Mouse (Mus musculus): ENCODE results near the gene Heg1. TPM values are rescaled to one million over a fixed set of nuclear protein-coding genes. Genes with fewer than 3 reads are reported as not detected.

Heg1 gene
- polyA plus RNA-seq, 1 experiment from 2014 or later, result 4.6 TPM

- Histone ChIP-seq H3K27me3 (ENCODE audit: control insufficient read depth, insufficient read depth, low read depth, low read length) (no peaks in the 10 kb centered on the region), H3K4me1 (ENCODE audit: control insufficient read depth, low read depth, low read length) (peaks cover 6% of the 10 kb centered on the region), H3K27ac (ENCODE audit: low read length) (no peak overlapping the region), H3K36me3 (ENCODE audit: control insufficient read depth, insufficient read depth) (no peaks in the 10 kb centered on the region; the same call in 1 of the 2 replicates), H3K9me3 (replicated peaks; ENCODE audit: control insufficient read depth, low read length) (no peaks in the 10 kb centered on the region), H3K4me2 (ENCODE audit: low read depth, low read length) (no peak overlapping the region), H3K9ac (ENCODE audit: low read depth, low read length) (no peak overlapping the region), H3K4me3 (ENCODE audit: low read depth, low read length) (no peak overlapping the region)
- peak; percentile 81 for ATAC-seq (ENCODE audit: low read depth)
- WGBS (ENCODE audit: insufficient replicate concordance), result 20% methylated on average over 6 of the region's 6 CpGs
Observed at GRCm38 (mm10) chr16:33732237-33732749, 48.1 kb downstream of the Heg1 start.

- WGBS (ENCODE audit: insufficient replicate concordance), result 34% methylated on average over 15 of the region's 15 CpGs
- H3K4me1 ChIP-seq (ENCODE audit: control insufficient read depth, low read depth, low read length), result peaks cover 6% of the 10 kb centered on the region
Observed at GRCm38 (mm10) chr16:33732846-33733580, 48.8 kb downstream of the Heg1 start.

GRCm38 (mm10) chr16:33733864-33734263 is 49.7 kb downstream of the Heg1 start:
- H3K27me3 ChIP-seq (ENCODE audit: control insufficient read depth, insufficient read depth, low read depth, low read length), result no peaks in the 10 kb centered on the region
- no peak overlapping the region for H3K4me3 ChIP-seq (ENCODE audit: low read depth, low read length)
- no peak for ATAC-seq (ENCODE audit: low read depth)
- H3K27ac ChIP-seq (ENCODE audit: low read length), result no peak overlapping the region
- H3K4me2 ChIP-seq (ENCODE audit: low read depth, low read length), result no peak overlapping the region
- peaks cover 6% of the 10 kb centered on the region for H3K4me1 ChIP-seq (ENCODE audit: control insufficient read depth, low read depth, low read length)
- no peaks in the 10 kb centered on the region for H3K36me3 ChIP-seq (ENCODE audit: control insufficient read depth, insufficient read depth)
- H3K9me3 ChIP-seq (replicated peaks; ENCODE audit: control insufficient read depth, low read length), result no peaks in the 10 kb centered on the region
- WGBS (ENCODE audit: insufficient replicate concordance), result 68% methylated on average over 6 of the region's 6 CpGs
- no peak overlapping the region for H3K9ac ChIP-seq (ENCODE audit: low read depth, low read length)

More at GRCm38 (mm10) chr16:33732846-33733580, 48.8 kb downstream of the Heg1 start:
- Histone ChIP-seq H3K27ac (ENCODE audit: low read length) (no peak overlapping the region), H3K27me3 (ENCODE audit: control insufficient read depth, insufficient read depth, low read depth, low read length) (no peaks in the 10 kb centered on the region), H3K9me3 (replicated peaks; ENCODE audit: control insufficient read depth, low read length) (no peaks in the 10 kb centered on the region), H3K4me2 (ENCODE audit: low read depth, low read length) (no peak overlapping the region), H3K9ac (ENCODE audit: low read depth, low read length) (no peak overlapping the region), H3K4me3 (ENCODE audit: low read depth, low read length) (no peak overlapping the region), H3K36me3 (ENCODE audit: control insufficient read depth, insufficient read depth) (no peaks in the 10 kb centered on the region)
- ATAC-seq (ENCODE audit: low read depth), result no peak

- 64% methylated on average over 10 of the region's 10 CpGs for WGBS (ENCODE audit: insufficient replicate concordance)
- Histone ChIP-seq H3K27me3 (ENCODE audit: control insufficient read depth, insufficient read depth, low read depth, low read length) (no peaks in the 10 kb centered on the region), H3K36me3 (ENCODE audit: control insufficient read depth, insufficient read depth) (no peaks in the 10 kb centered on the region), H3K9ac (ENCODE audit: low read depth, low read length) (no peak overlapping the region), H3K4me2 (ENCODE audit: low read depth, low read length) (no peak overlapping the region), H3K27ac (ENCODE audit: low read length) (no peak overlapping the region), H3K4me1 (ENCODE audit: control insufficient read depth, low read depth, low read length) (peaks cover 6% of the 10 kb centered on the region), H3K9me3 (replicated peaks; ENCODE audit: control insufficient read depth, low read length) (no peaks in the 10 kb centered on the region), H3K4me3 (ENCODE audit: low read depth, low read length) (no peak overlapping the region)
- no peak for ATAC-seq (ENCODE audit: low read depth)
Observed at GRCm38 (mm10) chr16:33734545-33734944, 50.4 kb downstream of the Heg1 start.

- H3K27me3 ChIP-seq (ENCODE audit: control insufficient read depth, insufficient read depth, low read depth, low read length), result no peaks in the 10 kb centered on the region
- no peak overlapping the region for H3K27ac ChIP-seq (ENCODE audit: low read length)
- ATAC-seq (ENCODE audit: low read depth), result no peak
- no peaks in the 10 kb centered on the region for H3K36me3 ChIP-seq (ENCODE audit: control insufficient read depth, insufficient read depth)
- H3K4me3 ChIP-seq (ENCODE audit: low read depth, low read length), result no peak overlapping the region
- 81% methylated on average over 5 of the region's 5 CpGs for WGBS (ENCODE audit: insufficient replicate concordance)
- H3K9ac ChIP-seq (ENCODE audit: low read depth, low read length), result no peak overlapping the region
- no peak overlapping the region for H3K4me2 ChIP-seq (ENCODE audit: low read depth, low read length)
- no peaks in the 10 kb centered on the region for H3K9me3 ChIP-seq (replicated peaks; ENCODE audit: control insufficient read depth, low read length)
- peaks cover 6% of the 10 kb centered on the region for H3K4me1 ChIP-seq (ENCODE audit: control insufficient read depth, low read depth, low read length)
Observed at GRCm38 (mm10) chr16:33735238-33735637, 51.1 kb downstream of the Heg1 start.

- Histone ChIP-seq H3K9ac (ENCODE audit: low read depth, low read length) (no peak overlapping the region), H3K27me3 (ENCODE audit: control insufficient read depth, insufficient read depth, low read depth, low read length) (no peaks in the 10 kb centered on the region), H3K4me3 (ENCODE audit: low read depth, low read length) (no peak overlapping the region), H3K4me1 (ENCODE audit: control insufficient read depth, low read depth, low read length) (peaks cover 6% of the 10 kb centered on the region), H3K4me2 (ENCODE audit: low read depth, low read length) (no peak overlapping the region), H3K9me3 (replicated peaks; ENCODE audit: control insufficient read depth, low read length) (no peaks in the 10 kb centered on the region), H3K27ac (ENCODE audit: low read length) (no peak overlapping the region), H3K36me3 (ENCODE audit: control insufficient read depth, insufficient read depth) (no peaks in the 10 kb centered on the region)
- WGBS (ENCODE audit: insufficient replicate concordance), result 66% methylated on average over 5 of the region's 5 CpGs
- ATAC-seq (ENCODE audit: low read depth), result no peak
Observed at GRCm38 (mm10) chr16:33735791-33736190, 51.6 kb downstream of the Heg1 start.

GRCm38 (mm10) chr16:33736746-33737145 is 52.6 kb downstream of the Heg1 start:
- no peak for ATAC-seq (ENCODE audit: low read depth)
- H3K27me3 ChIP-seq (ENCODE audit: control insufficient read depth, insufficient read depth, low read depth, low read length), result no peaks in the 10 kb centered on the region
- H3K9me3 ChIP-seq (replicated peaks; ENCODE audit: control insufficient read depth, low read length), result no peaks in the 10 kb centered on the region
- no peaks in the 10 kb centered on the region for H3K36me3 ChIP-seq (ENCODE audit: control insufficient read depth, insufficient read depth)
- peaks cover 6% of the 10 kb centered on the region for H3K4me1 ChIP-seq (ENCODE audit: control insufficient read depth, low read depth, low read length)
- no peak overlapping the region for H3K4me3 ChIP-seq (ENCODE audit: low read depth, low read length)
- no peak overlapping the region for H3K9ac ChIP-seq (ENCODE audit: low read depth, low read length)
- no peak overlapping the region for H3K27ac ChIP-seq (ENCODE audit: low read length)
- no peak overlapping the region for H3K4me2 ChIP-seq (ENCODE audit: low read depth, low read length)
- 66% methylated on average over 6 of the region's 6 CpGs for WGBS (ENCODE audit: insufficient replicate concordance)

- Histone ChIP-seq H3K9ac (ENCODE audit: low read depth, low read length) (no peak overlapping the region), H3K27ac (ENCODE audit: low read length) (no peak overlapping the region), H3K36me3 (ENCODE audit: control insufficient read depth, insufficient read depth) (no peaks in the 10 kb centered on the region), H3K27me3 (ENCODE audit: control insufficient read depth, insufficient read depth, low read depth, low read length) (no peaks in the 10 kb centered on the region), H3K4me1 (ENCODE audit: control insufficient read depth, low read depth, low read length) (no peaks in the 10 kb centered on the region), H3K4me2 (ENCODE audit: low read depth, low read length) (no peak overlapping the region), H3K4me3 (ENCODE audit: low read depth, low read length) (no peak overlapping the region), H3K9me3 (replicated peaks; ENCODE audit: control insufficient read depth, low read length) (no peaks in the 10 kb centered on the region)
- ATAC-seq (ENCODE audit: low read depth), result no peak
- WGBS (ENCODE audit: insufficient replicate concordance), result 74% methylated on average over 7 of the region's 7 CpGs
Observed at GRCm38 (mm10) chr16:33738949-33739719, 55.0 kb downstream of the Heg1 start.

- Histone ChIP-seq H3K27ac (ENCODE audit: low read length) (no peak overlapping the region), H3K4me1 (ENCODE audit: control insufficient read depth, low read depth, low read length) (no peaks in the 10 kb centered on the region), H3K4me2 (ENCODE audit: low read depth, low read length) (no peak overlapping the region), H3K9me3 (replicated peaks; ENCODE audit: control insufficient read depth, low read length) (no peaks in the 10 kb centered on the region), H3K4me3 (ENCODE audit: low read depth, low read length) (no peak overlapping the region), H3K27me3 (ENCODE audit: control insufficient read depth, insufficient read depth, low read depth, low read length) (no peaks in the 10 kb centered on the region), H3K36me3 (ENCODE audit: control insufficient read depth, insufficient read depth) (no peaks in the 10 kb centered on the region), H3K9ac (ENCODE audit: low read depth, low read length) (no peak overlapping the region)
- no peak for ATAC-seq (ENCODE audit: low read depth)
- WGBS (ENCODE audit: insufficient replicate concordance), result 37% methylated on average over 3 of the region's 3 CpGs
Observed at GRCm38 (mm10) chr16:33739802-33740201, 55.6 kb downstream of the Heg1 start.

Data from liver, embryonic 16.5 days (tissue).